Mouse (Mus musculus) lung, adult 10 weeks (tissue): Measurements from ENCODE around the gene Il1f10. TPM values are rescaled to one million over a fixed set of nuclear protein-coding genes. Genes with fewer than 3 reads are reported as not detected.

Experiments used
- polyA plus RNA-seq: library from polyadenylated mRNA; stranded (reverse); fragments of 350-450 nt; fragmentation: Illumina TruSeq; extraction: RNeasy Lipid Tissue Mini Kit (QIAGEN cat#74804); gene quantifications from one replicate; pipeline ENCODE4 v1.2.3, GENCODE M21; 2014; ENCODE audit warnings: low read depth, low replicate concordance; ENCODE audit not compliant: insufficient read depth

The Il1f10 gene
- not detected for polyA plus RNA-seq

GRCm38 (mm10) chr2:24290896-24291295, at the start of gene Il1f10:
TSS of gene Il1f10 (plus strand) at chr2:24291196.

GRCm38 (mm10) chr2:24276654-24277053, 14.3 kb upstream of the Il1f10 start, which contains the start of gene Il1f5:
TSS of gene Il1f5 (plus strand) at chr2:24276954.

DNA sequence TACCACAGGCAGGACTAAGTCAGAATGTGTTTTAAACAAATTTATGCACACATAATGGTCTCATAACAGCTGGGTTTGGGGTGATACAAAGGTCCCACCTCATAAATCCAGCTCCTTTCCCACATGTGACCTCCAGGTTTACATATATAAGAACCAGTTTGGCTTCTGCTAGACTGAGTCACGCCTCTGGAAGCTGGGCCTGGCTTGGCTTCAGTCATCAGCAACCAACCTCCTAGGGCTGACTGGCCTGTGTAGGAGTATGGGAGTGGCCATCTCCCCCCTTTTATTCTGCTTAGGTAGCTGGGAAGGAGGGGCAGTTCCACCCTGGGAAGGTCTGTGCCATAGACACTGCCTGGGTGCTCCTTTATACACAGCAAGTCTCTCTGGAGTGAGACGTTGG, 45.5 kb downstream of the Il1f10 start, which contains the start of gene Il1rn:
TSS of gene Il1rn (plus strand) at position 309 of the 400 bp plus-strand sequence.

Other genes with a start within 250 kb of the Il1f10 start
- gene Hnmt, start 241.8 kb upstream of the Il1f10 start, polyA plus RNA-seq: 22.2 TPM
- gene Tbpl2, start 194.6 kb upstream of the Il1f10 start, polyA plus RNA-seq: not detected
- gene Il1f8, start 138.0 kb upstream of the Il1f10 start, polyA plus RNA-seq: not detected
- gene Il1f9, start 104.7 kb upstream of the Il1f10 start, polyA plus RNA-seq: 1.7 TPM
- gene Il1f6, start 75.8 kb upstream of the Il1f10 start, polyA plus RNA-seq: not detected
- not detected for gene Il1f5, start 14.2 kb upstream of the Il1f10 start, polyA plus RNA-seq
- gene Il1rn, start 45.7 kb downstream of the Il1f10 start, polyA plus RNA-seq: 9.0 TPM
- 7.0 TPM for gene Psd4, start 76.4 kb downstream of the Il1f10 start, polyA plus RNA-seq
- gene Pax8, start 184.4 kb downstream of the Il1f10 start, polyA plus RNA-seq: not detected